8 mouse cellular contexts compared by ENCODE assay signal in the genomic region with DNA sequence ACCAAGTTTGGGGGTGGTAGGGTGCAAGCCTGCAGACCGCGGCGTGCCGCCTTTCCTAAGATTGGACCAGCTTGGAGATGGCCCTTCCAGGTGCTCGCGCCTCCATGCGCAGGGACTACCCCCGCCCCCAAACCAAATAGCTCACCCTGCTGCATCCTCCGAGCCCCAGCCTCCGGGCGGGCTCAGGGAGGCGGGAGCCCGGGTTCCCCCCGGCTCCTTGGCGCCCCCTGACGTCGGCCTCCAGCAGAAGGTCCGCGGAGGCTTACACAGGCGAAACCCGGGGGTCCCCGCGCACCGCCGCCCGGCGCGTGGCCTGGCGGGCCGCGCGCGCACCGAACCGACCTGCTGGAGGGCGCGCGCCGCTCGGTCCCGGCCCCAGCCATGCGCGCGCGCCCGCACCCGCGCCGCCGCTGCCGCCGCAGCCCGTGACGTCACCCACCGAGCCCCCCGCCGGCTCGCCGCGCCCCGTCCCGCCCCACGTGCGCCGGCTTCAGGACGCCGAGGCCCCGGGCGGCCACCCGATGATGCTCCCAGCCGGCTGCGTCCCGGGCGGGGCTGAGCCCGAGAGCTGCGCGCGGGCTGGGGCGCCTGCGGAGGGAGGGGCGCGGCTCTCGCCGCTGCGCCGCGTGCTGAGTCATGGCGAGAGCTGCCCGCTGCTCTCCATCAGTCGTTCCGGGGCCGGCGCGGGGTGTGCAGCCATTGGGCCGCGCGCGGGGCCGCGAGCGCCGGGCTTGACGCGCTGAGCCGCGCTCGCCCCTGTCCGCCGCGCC. TPM values are rescaled to one million over a fixed set of nuclear protein-coding genes. Genes with fewer than 3 reads are reported as not detected.
DNase-seq lines count a peak whose midpoint lies in the region; ATAC-seq and TF ChIP-seq lines count a peak whose summit lies in the region.

A gene (minus strand): TSS at position 396 of the 770 bp plus-strand sequence.

- under 1% methylated on average over 77 of the region's 110 CpGs for WGBS in embryonic facial prominence, embryonic 12.5 days
- under 1% methylated on average over 52 of the region's 110 CpGs for WGBS in intestine, postnatal 0 days
- WGBS in limb, embryonic 14.5 days: under 1% methylated on average over 27 of the region's 110 CpGs
- under 1% methylated on average over 95 of the region's 110 CpGs for WGBS in midbrain, embryonic 14.5 days

- peak within 1 kb of the TSS; percentile 62 for H3K4me2 ChIP-seq in embryonic facial prominence, embryonic 12.5 days (replicated peaks)
- H3K4me2 ChIP-seq in intestine, postnatal 0 days (replicated peaks; ENCODE audit: low read depth): peak within 1 kb of the TSS; percentile 95
- peak within 1 kb of the TSS; percentile 90 for H3K4me2 ChIP-seq in limb, embryonic 14.5 days (replicated peaks; ENCODE audit: low read depth, low read length, severe bottlenecking)
- H3K4me2 ChIP-seq in midbrain, embryonic 14.5 days (ENCODE audit: low read length): peak within 1 kb of the TSS; percentile 60

- peak within 1 kb of the TSS; percentile 42 for H3K9ac ChIP-seq in embryonic facial prominence, embryonic 12.5 days
- peak within 1 kb of the TSS; percentile 44; the same call in 1 of the 2 replicates for H3K9ac ChIP-seq in intestine, postnatal 0 days (ENCODE audit: low read depth, low read length)
- H3K9ac ChIP-seq in limb, embryonic 14.5 days (ENCODE audit: low read depth, low read length, severe bottlenecking): peak within 1 kb of the TSS; percentile 65
- H3K9ac ChIP-seq in midbrain, embryonic 14.5 days (replicated peaks; ENCODE audit: low read length): peak within 1 kb of the TSS; percentile 69

- H3K9me3 ChIP-seq in embryonic facial prominence, embryonic 12.5 days: no peaks in the 10 kb centered on the region
- H3K9me3 ChIP-seq in intestine, postnatal 0 days (ENCODE audit: control insufficient read depth): no peaks in the 10 kb centered on the region
- no peaks in the 10 kb centered on the region for H3K9me3 ChIP-seq in limb, embryonic 14.5 days (ENCODE audit: control insufficient read depth, low read length)
- H3K9me3 ChIP-seq in midbrain, embryonic 14.5 days (ENCODE audit: control insufficient read depth, low read length): no peaks in the 10 kb centered on the region

- ATAC-seq in embryonic facial prominence, embryonic 12.5 days (ENCODE audit: insufficient number of reproducible peaks, insufficient read depth, low FRiP score, low TSS enrichment): peak; percentile 80
- ATAC-seq in intestine, postnatal 0 days: peak; percentile 77
- peak; percentile 86 for ATAC-seq in limb, embryonic 14.5 days (ENCODE audit: low FRiP score, low read depth)
- ATAC-seq in midbrain, embryonic 14.5 days (ENCODE audit: low FRiP score, low TSS enrichment): peak; percentile 89

- no peak for TF ChIP-seq POLR2A in limb, embryonic 14.5 days (IDR thresholded peaks at IDR 0.05; ENCODE audit: borderline replicate concordance, extremely low read depth, insufficient read depth, insufficient read length)
- TF ChIP-seq POLR2A in testis, adult 2 months (IDR thresholded peaks at IDR 0.05; ENCODE audit: control insufficient read depth, low read depth, low read length): no peak

- TF ChIP-seq CTCF in intestine, postnatal 0 days (IDR thresholded peaks at IDR 0.05; ENCODE audit: low read depth): peak; percentile 52
- TF ChIP-seq CTCF in testis, adult 2 months (IDR thresholded peaks at IDR 0.05; ENCODE audit: control insufficient read depth, insufficient read depth, insufficient replicate concordance, low read depth, low read length): no peak

- peak; percentile 15 for DNase-seq in CD4-positive helper T cell, adult 2 months (ENCODE audit: low read depth, low spot score)
- peak; percentile 10 to 13 for DNase-seq in adrenal gland, postnatal 4 days (ENCODE audit: low spot score in 2 of 2)
- peak; percentile 98 for DNase-seq in heart, adult 11 months
- peak; percentile 60 for DNase-seq in limb, embryonic 14.5 days (ENCODE audit: low spot score)
- DNase-seq in midbrain, embryonic 14.5 days: peak; percentile 91

- peaks cover 27% of the 10 kb centered on the region for H3K27me3 ChIP-seq in embryonic facial prominence, embryonic 12.5 days
- H3K27me3 ChIP-seq in intestine, postnatal 0 days (replicated peaks; ENCODE audit: control insufficient read depth, insufficient read depth, low read length): peaks cover 39% of the 10 kb centered on the region
- peaks cover 32% of the 10 kb centered on the region for H3K27me3 ChIP-seq in limb, embryonic 14.5 days (ENCODE audit: control insufficient read depth, insufficient read depth, low read length)
- peaks cover 15% of the 10 kb centered on the region; the same call in 1 of the 2 replicates for H3K27me3 ChIP-seq in midbrain, embryonic 14.5 days (ENCODE audit: control insufficient read depth, insufficient read depth, low read length)
- no peaks in the 10 kb centered on the region for H3K27me3 ChIP-seq in testis, adult 2 months (ENCODE audit: control insufficient read depth, insufficient read depth, low read length)

- peaks cover 9% of the 10 kb centered on the region; the same call in 1 of the 2 replicates for H3K4me1 ChIP-seq in embryonic facial prominence, embryonic 12.5 days
- H3K4me1 ChIP-seq in intestine, postnatal 0 days (replicated peaks; ENCODE audit: control insufficient read depth, insufficient read depth, low read length): peaks cover 6% of the 10 kb centered on the region; the same call in 1 of the 2 replicates
- H3K4me1 ChIP-seq in limb, embryonic 14.5 days (ENCODE audit: control insufficient read depth, insufficient read depth, low read length): peaks cover 6% of the 10 kb centered on the region
- H3K4me1 ChIP-seq in midbrain, embryonic 14.5 days (ENCODE audit: control insufficient read depth, insufficient read depth, low read length): peaks cover 11% of the 10 kb centered on the region
- peaks cover 15% of the 10 kb centered on the region for H3K4me1 ChIP-seq in testis, adult 2 months (ENCODE audit: control insufficient read depth, insufficient read depth, low read length)

- H3K36me3 ChIP-seq in embryonic facial prominence, embryonic 12.5 days: no peaks in the 10 kb centered on the region
- no peaks in the 10 kb centered on the region for H3K36me3 ChIP-seq in intestine, postnatal 0 days (ENCODE audit: control insufficient read depth, insufficient read depth)
- H3K36me3 ChIP-seq in limb, embryonic 14.5 days (ENCODE audit: control insufficient read depth, insufficient read depth, low read length): no peaks in the 10 kb centered on the region
- no peaks in the 10 kb centered on the region for H3K36me3 ChIP-seq in midbrain, embryonic 14.5 days (ENCODE audit: control insufficient read depth, insufficient read depth, low read length)
- no peaks in the 10 kb centered on the region for H3K36me3 ChIP-seq in testis, adult 2 months (ENCODE audit: control insufficient read depth, insufficient read depth, low read length)

- H3K27ac ChIP-seq in embryonic facial prominence, embryonic 12.5 days: no peak within 1 kb of the TSS
- no peak within 1 kb of the TSS for H3K27ac ChIP-seq in intestine, postnatal 0 days (ENCODE audit: low read depth, low read length)
- no peak within 1 kb of the TSS for H3K27ac ChIP-seq in limb, embryonic 14.5 days (replicated peaks; ENCODE audit: low read depth, low read length)
- H3K27ac ChIP-seq in midbrain, embryonic 14.5 days (replicated peaks; ENCODE audit: low read depth, low read length): peak within 1 kb of the TSS; percentile 83
- no peak within 1 kb of the TSS; the same call in 1 of the 2 replicates for H3K27ac ChIP-seq in testis, adult 2 months (ENCODE audit: control insufficient read depth, insufficient read depth, low read depth, low read length)

- H3K4me3 ChIP-seq in embryonic facial prominence, embryonic 12.5 days: peak within 1 kb of the TSS; percentile 63
- H3K4me3 ChIP-seq in intestine, postnatal 0 days (ENCODE audit: low read depth, low read length): peak within 1 kb of the TSS; percentile 50
- peak within 1 kb of the TSS; percentile 60 for H3K4me3 ChIP-seq in limb, embryonic 14.5 days (replicated peaks; ENCODE audit: low read length)
- H3K4me3 ChIP-seq in midbrain, embryonic 14.5 days (replicated peaks; ENCODE audit: low read depth, low read length): peak within 1 kb of the TSS; percentile 61
- H3K4me3 ChIP-seq in testis, adult 2 months (ENCODE audit: control insufficient read depth, low read depth, low read length): peak within 1 kb of the TSS; percentile 83

RNA-seq across cellular contexts. Expression of the gene that starts here (rescaled TPM):
- total RNA-seq in adrenal gland, postnatal 4 days (2021): 1 to 10 TPM; 2.1 to 2.5 TPM
- 1.8 and 2.3 TPM in 2 replicates for polyA plus RNA-seq in embryonic facial prominence, embryonic 12.5 days (2016; fragmentation: Nextera tagmentation; extraction: Ambion mirVana)
- 0.33 and 0.35 TPM in 2 replicates for polyA plus RNA-seq in intestine, postnatal 0 days (2015; fragmentation: Nextera tagmentation; extraction: Ambion mirVana)
- 1.3 and 1.5 TPM in 2 replicates for polyA plus RNA-seq in limb, embryonic 14.5 days (2012; rRNA removed)
- polyA plus RNA-seq in limb, embryonic 14.5 days (2014; fragmentation: Nextera tagmentation; extraction: Ambion mirVana): 1.1 and 1.5 TPM in 2 replicates
- 32.1 and 40.6 TPM in 2 replicates for polyA plus RNA-seq in midbrain, embryonic 14.5 days (2014; fragmentation: Nextera tagmentation; extraction: Ambion mirVana)
- polyA plus RNA-seq in testis, adult 2 months (2012; rRNA removed): 0.87 and 1.1 TPM in 2 replicates

Comparison
In these comparisons a context has a peak if more than half of its experiments do, and no peak if none do; other contexts are left out.
1. Peak in ATAC-seq, H3K4me3 ChIP-seq, H3K9ac ChIP-seq and H3K4me2 ChIP-seq in intestine, postnatal 0 days; RNA of the gene not detected or under 1 TPM.
2. DNase-seq: peak in every context shown above with its lines; median percentile 98 in heart, adult 11 months; 91 in midbrain, embryonic 14.5 days; 60 in limb, embryonic 14.5 days; 15 in CD4-positive helper T cell, adult 2 months; 12 in adrenal gland, postnatal 4 days.